Comparison of ENCODE assay signal across 11 mouse cellular contexts in the genomic region with DNA sequence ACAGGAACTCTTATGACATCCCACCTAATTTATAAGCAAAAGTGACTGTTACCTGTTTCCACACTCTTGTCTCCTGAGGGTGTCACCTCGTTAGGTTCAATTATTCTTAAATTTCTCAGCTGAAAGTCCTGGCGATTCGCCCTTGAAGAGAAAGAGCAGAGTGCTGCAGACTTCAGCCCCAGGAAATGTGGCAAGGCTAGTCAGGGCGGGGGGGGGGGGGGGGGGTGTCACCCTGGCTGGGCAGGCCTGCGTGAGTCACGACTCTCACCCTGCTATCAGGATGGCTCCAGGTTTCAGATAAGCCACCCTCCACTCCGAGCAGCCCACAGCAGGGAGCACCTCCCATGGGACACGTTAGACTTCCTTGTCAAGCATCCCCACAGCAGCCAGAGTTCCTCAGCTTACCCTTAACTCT. TPM values are rescaled to one million over a fixed set of nuclear protein-coding genes. Genes with fewer than 3 reads are reported as not detected.
A peak's percentile ranks its signal among the peaks of the same experiment; 100 is the strongest.
DNase-seq lines count a peak whose midpoint lies in the region; ATAC-seq and TF ChIP-seq lines count a peak whose summit lies in the region.
"Had no signal": no experiment of that assay in that cellular context is flagged by ENCODE, and none has a peak within 500 bp of the region (broad histone marks: within the 10 kb centered on the region; RNA-seq: fewer than 3 reads in every experiment).

No protein-coding gene starts in this region.

- ATAC-seq in heart, embryonic 16.5 days (replicated peaks; ENCODE audit: extremely low read depth, insufficient read depth, low FRiP score), result peak; percentile 64; the same call in 1 of the 2 replicates
- ATAC-seq in heart, postnatal 0 days (ENCODE audit: insufficient read depth, low read depth), result peak; percentile 47
- ATAC-seq in megakaryocyte progenitor cell, adult 5-6 weeks (replicated peaks; ENCODE audit: poor library complexity), result peak; percentile 63

- peak overlapping the region; percentile 34; the same call in 1 of the 2 replicates for H3K27ac ChIP-seq in heart, embryonic 16.5 days (ENCODE audit: low read length)
- H3K27ac ChIP-seq in bone marrow, adult 2 months (ENCODE audit: control insufficient read depth, insufficient read depth, low read depth, low read length, poor library complexity), result peak overlapping the region; percentile 5
- H3K27ac ChIP-seq in heart, postnatal 0 days (ENCODE audit: low read depth), result no peak overlapping the region
- H3K27ac ChIP-seq: forebrain, embryonic 10.5 days had no signal

- 32% methylated on average over 8 of the region's 8 CpGs for WGBS in heart, embryonic 16.5 days
- WGBS in bone marrow, adult 2 months, result 24% methylated on average over 8 of the region's 8 CpGs
- 22% methylated on average over 7 of the region's 8 CpGs for WGBS in heart, postnatal 0 days

- no peak for TF ChIP-seq CTCF in bone marrow, adult 2 months (IDR thresholded peaks at IDR 0.05; ENCODE audit: control insufficient read depth, insufficient read depth, low read length)
- TF ChIP-seq CTCF in heart, postnatal 0 days (IDR thresholded peaks at IDR 0.05; ENCODE audit: low read depth), result no peak

- H3K36me3 ChIP-seq in heart, embryonic 16.5 days (ENCODE audit: control insufficient read depth, insufficient read depth), result peaks cover 23% of the 10 kb centered on the region
- H3K36me3 ChIP-seq in heart, postnatal 0 days (replicated peaks; ENCODE audit: control insufficient read depth, insufficient read depth, low read length), result peaks cover 33% of the 10 kb centered on the region

- H3K9ac ChIP-seq in heart, embryonic 16.5 days (ENCODE audit: low read length), result no peak overlapping the region
- H3K9ac ChIP-seq in heart, postnatal 0 days (replicated peaks; ENCODE audit: low read depth, low read length), result no peak overlapping the region

- H3K9me3 ChIP-seq in heart, embryonic 16.5 days (replicated peaks; ENCODE audit: control insufficient read depth, low read length), result no peaks in the 10 kb centered on the region
- no peaks in the 10 kb centered on the region for H3K9me3 ChIP-seq in heart, postnatal 0 days (replicated peaks; ENCODE audit: control insufficient read depth, low read length)
- H3K9me3 ChIP-seq: forebrain, embryonic 10.5 days had no signal

- TF ChIP-seq POLR2A in bone marrow, adult 2 months (IDR thresholded peaks at IDR 0.05; ENCODE audit: borderline replicate concordance, control insufficient read depth, low read depth, low read length), result no peak

- peaks cover 24% of the 10 kb centered on the region for H3K4me1 ChIP-seq in heart, embryonic 16.5 days (ENCODE audit: control insufficient read depth, insufficient read depth, low read length)
- peaks cover 3% of the 10 kb centered on the region; the same call in 1 of the 2 replicates for H3K4me1 ChIP-seq in bone marrow, adult 2 months (ENCODE audit: control insufficient read depth, insufficient read depth, low read length)
- peaks cover 21% of the 10 kb centered on the region for H3K4me1 ChIP-seq in heart, postnatal 0 days (ENCODE audit: control insufficient read depth, insufficient read depth)

- no peak for DNase-seq in heart, adult 9 months (ENCODE audit: low spot score in 2 of 2)
- DNase-seq in heart, postnatal 0 days (ENCODE audit: low spot score), result no peak
- DNase-seq in right cerebral cortex, adult 2 months (ENCODE audit: low spot score in 2 of 2), result no peak
- no peak for DNase-seq in right cerebral cortex, adult 18-20 months
- DNase-seq: adrenal gland, postnatal 10 days; gastrocnemius, postnatal 36 days; thymus, adult 18-20 months had no signal

- H3K4me2 ChIP-seq in heart, embryonic 16.5 days (ENCODE audit: low read depth, low read length), result no peak overlapping the region
- peak overlapping the region; percentile 20; the same call in 1 of the 2 replicates for H3K4me2 ChIP-seq in heart, postnatal 0 days (ENCODE audit: low read depth, low read length)

- H3K4me3 ChIP-seq in heart, embryonic 16.5 days (ENCODE audit: low read length), result no peak overlapping the region
- H3K4me3 ChIP-seq in bone marrow, adult 2 months (replicated peaks; ENCODE audit: control insufficient read depth, low read depth, low read length), result no peak overlapping the region
- H3K4me3 ChIP-seq in heart, postnatal 0 days (ENCODE audit: low read depth, low read length), result no peak overlapping the region
- H3K4me3 ChIP-seq: forebrain, embryonic 10.5 days had no signal

- no peaks in the 10 kb centered on the region for H3K27me3 ChIP-seq in heart, embryonic 16.5 days (ENCODE audit: control insufficient read depth, insufficient read depth, low read length)
- no peaks in the 10 kb centered on the region for H3K27me3 ChIP-seq in heart, postnatal 0 days (ENCODE audit: control insufficient read depth, insufficient read depth, low read length)

- no peak for TF ChIP-seq EP300 in heart, postnatal 0 days (IDR thresholded peaks at IDR 0.05; ENCODE audit: low read depth)

RNA-seq across cellular contexts. Expression of a gene that starts 8.1 kb away (rescaled TPM):
- polyA plus RNA-seq in heart, embryonic 16.5 days (2015; fragmentation: Nextera tagmentation; extraction: Ambion mirVana), result 128 and 137 TPM in 2 replicates
- polyA plus RNA-seq in bone marrow, adult 2 months (2011; ENCODE audit: insufficient read depth, insufficient read length, low replicate concordance, missing spikeins), result 38.8 and 45.4 TPM in 2 replicates
- total RNA-seq in heart, postnatal 0 days (2014; rRNA removed; ENCODE audit: low replicate concordance), result 107 and 134 TPM in 2 replicates
- 106 and 119 TPM in 2 replicates for polyA plus RNA-seq in heart, postnatal 0 days (2015; fragmentation: Nextera tagmentation; extraction: Ambion mirVana)
- 55.6 and 57.3 TPM in 2 replicates for total RNA-seq in megakaryocyte progenitor cell, adult 5-6 weeks (2015)
- total RNA-seq in megakaryocyte progenitor cell, adult 5-6 weeks (2017), result 46.9 and 62.8 TPM in 2 replicates
